21 mouse cellular contexts compared by ENCODE assay signal in the genomic region with DNA sequence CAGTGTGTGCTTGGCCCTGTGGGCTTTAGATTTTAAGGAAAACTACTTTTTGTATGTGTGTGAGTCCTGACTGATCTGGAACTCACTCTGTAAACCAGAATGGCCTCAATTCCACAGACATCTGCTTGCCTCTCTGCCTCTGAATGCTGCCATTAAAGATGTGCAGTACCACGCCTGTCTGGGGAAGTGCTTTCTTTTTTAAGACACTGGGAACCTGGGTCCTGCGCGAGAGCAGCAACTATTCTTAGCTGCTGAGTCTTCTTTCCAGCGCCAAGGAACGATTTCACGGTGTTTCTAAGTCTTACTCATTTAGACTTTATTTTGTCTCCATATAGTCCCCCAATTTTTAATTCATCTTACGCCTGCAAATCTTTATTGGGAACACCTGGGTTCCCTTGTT. TPM values are rescaled to one million over a fixed set of nuclear protein-coding genes. Genes with fewer than 3 reads are reported as not detected.
DNase-seq lines count a peak whose midpoint lies in the region; ATAC-seq and TF ChIP-seq lines count a peak whose summit lies in the region.
"Had no signal": no experiment of that assay in that cellular context is flagged by ENCODE, and none has a peak within 500 bp of the region (broad histone marks: within the 10 kb centered on the region; RNA-seq: fewer than 3 reads in every experiment).

No protein-coding gene starts in this region.

- H3K9ac ChIP-seq in heart, embryonic 13.5 days: no peak overlapping the region
- H3K9ac ChIP-seq in neural tube, embryonic 15.5 days (replicated peaks): no peak overlapping the region
- H3K9ac ChIP-seq in midbrain, embryonic 11.5 days (ENCODE audit: low read length): no peak overlapping the region
- H3K9ac ChIP-seq: forebrain, embryonic 13.5 days; forebrain, postnatal 0 days had no signal

- intact Hi-C loops in heart, postnatal 10 days (cut with DNase I): no loop called here

- TF ChIP-seq CTCF in layer of hippocampus, adult 2 months (conservative IDR thresholded peaks at IDR 0.05): no peak

- no peaks in the 10 kb centered on the region for H3K27me3 ChIP-seq in heart, embryonic 13.5 days (replicated peaks)
- no peaks in the 10 kb centered on the region for H3K27me3 ChIP-seq in neural tube, embryonic 15.5 days (replicated peaks)
- H3K27me3 ChIP-seq in midbrain, embryonic 11.5 days (ENCODE audit: control insufficient read depth, insufficient read depth, low read length): no peaks in the 10 kb centered on the region
- H3K27me3 ChIP-seq: forebrain, embryonic 13.5 days had no signal

- H3K4me2 ChIP-seq in heart, embryonic 13.5 days: peak overlapping the region; percentile 20
- no peak overlapping the region for H3K4me2 ChIP-seq in neural tube, embryonic 15.5 days
- H3K4me2 ChIP-seq in midbrain, embryonic 11.5 days: no peak overlapping the region
- H3K4me2 ChIP-seq: forebrain, embryonic 13.5 days had no signal

- H3K4me3 ChIP-seq in heart, embryonic 13.5 days: no peak overlapping the region
- no peak overlapping the region for H3K4me3 ChIP-seq in layer of hippocampus, adult 2 months
- H3K4me3 ChIP-seq in neural tube, embryonic 15.5 days (replicated peaks): no peak overlapping the region
- no peak overlapping the region for H3K4me3 ChIP-seq in midbrain, embryonic 11.5 days (ENCODE audit: low read depth, low read length)
- H3K4me3 ChIP-seq: embryonic facial prominence, embryonic 10.5 days; forebrain, embryonic 13.5 days had no signal

- H3K27ac ChIP-seq in heart, embryonic 13.5 days (replicated peaks): no peak overlapping the region
- peak overlapping the region; percentile 48 for H3K27ac ChIP-seq in layer of hippocampus, adult 2 months
- peak overlapping the region; percentile 60 for H3K27ac ChIP-seq in neural tube, embryonic 15.5 days (replicated peaks)
- H3K27ac ChIP-seq in midbrain, embryonic 11.5 days (ENCODE audit: low read depth, low read length): no peak overlapping the region
- H3K27ac ChIP-seq: embryonic facial prominence, embryonic 10.5 days; forebrain, embryonic 13.5 days had no signal

- H3K9me3 ChIP-seq in heart, embryonic 13.5 days: no peaks in the 10 kb centered on the region
- no peaks in the 10 kb centered on the region for H3K9me3 ChIP-seq in neural tube, embryonic 15.5 days (replicated peaks)
- no peaks in the 10 kb centered on the region for H3K9me3 ChIP-seq in midbrain, embryonic 11.5 days (ENCODE audit: control insufficient read depth, low read length)
- H3K9me3 ChIP-seq: embryonic facial prominence, embryonic 10.5 days; forebrain, embryonic 13.5 days had no signal

- DNase-seq in heart, postnatal 10 days: no peak
- DNase-seq in layer of hippocampus, adult 2 months (ENCODE audit: low spot score in 2 of 2): no peak
- DNase-seq in layer of hippocampus, postnatal 10 days (ENCODE audit: low spot score in 2 of 2): no peak
- DNase-seq in brain, adult 2 months (ENCODE audit: low read depth, low spot score): peak; percentile 87
- DNase-seq in midbrain, embryonic 11.5 days (ENCODE audit: low spot score, missing footprints): no peak
- DNase-seq: adrenal gland, postnatal 10 days; cerebellum, adult 11-12 months; cerebellum, adult 9-10 months; cerebellum, postnatal 25 days; forebrain, postnatal 0 days; gastrocnemius, postnatal 36 days; heart, adult 11 months; heart, postnatal 14 days had no signal

- H3K4me1 ChIP-seq in heart, embryonic 13.5 days: no peaks in the 10 kb centered on the region
- H3K4me1 ChIP-seq in neural tube, embryonic 15.5 days: peaks cover 18% of the 10 kb centered on the region
- H3K4me1 ChIP-seq in midbrain, embryonic 11.5 days (ENCODE audit: control insufficient read depth, insufficient read depth, low read length): no peaks in the 10 kb centered on the region
- H3K4me1 ChIP-seq: embryonic facial prominence, embryonic 10.5 days; forebrain, embryonic 13.5 days had no signal

- WGBS in heart, embryonic 13.5 days: 75% methylated on average over 7 of the region's 7 CpGs
- WGBS in neural tube, embryonic 15.5 days: 77% methylated on average over 7 of the region's 7 CpGs
- WGBS in midbrain, embryonic 11.5 days: 91% methylated on average over 7 of the region's 7 CpGs

- no peak for ATAC-seq in heart, embryonic 13.5 days (ENCODE audit: extremely low read depth, insufficient number of reproducible peaks, low FRiP score, low TSS enrichment)
- ATAC-seq in neural tube, embryonic 15.5 days (ENCODE audit: low FRiP score): no peak
- no peak for ATAC-seq in midbrain, embryonic 11.5 days (ENCODE audit: low FRiP score)
- ATAC-seq: forebrain, embryonic 13.5 days had no signal

- peaks cover 98% of the 10 kb centered on the region for H3K36me3 ChIP-seq in heart, embryonic 13.5 days
- peaks cover 97% of the 10 kb centered on the region for H3K36me3 ChIP-seq in neural tube, embryonic 15.5 days
- H3K36me3 ChIP-seq in midbrain, embryonic 11.5 days (ENCODE audit: control insufficient read depth, insufficient read depth, low read length): peaks cover 22% of the 10 kb centered on the region

RNA-seq across cellular contexts. Expression of a gene that starts 22.7 kb away (rescaled TPM):
- polyA plus RNA-seq in heart, embryonic 13.5 days (2015; fragmentation: Nextera tagmentation; extraction: Ambion mirVana): 0.88 and 2.8 TPM in 2 replicates
- total RNA-seq in heart, postnatal 10 days (2021): 10 to 100 TPM in 1 of 2 experiments, 1 to 10 TPM in 1; 6.1 to 17.1 TPM
- total RNA-seq in layer of hippocampus, adult 2 months (2021): 10 to 100 TPM; 29.9 to 33.9 TPM
- 10 to 100 TPM; 31.6 to 42.5 TPM for total RNA-seq in layer of hippocampus, postnatal 10 days (2021)
- polyA plus RNA-seq in neural tube, embryonic 15.5 days (2015; fragmentation: Nextera tagmentation; extraction: Ambion mirVana): 1.8 and 1.9 TPM in 2 replicates
- not detected in 2 replicates for polyA plus RNA-seq in midbrain, embryonic 11.5 days (2014; fragmentation: Nextera tagmentation; extraction: Ambion mirVana)
- total RNA-seq: hematopoietic stem cell, adult 5-6 weeks; MEL had no signal
- polyA plus RNA-seq: C2C12; forebrain, embryonic 13.5 days had no signal

RNA-seq across cellular contexts. Expression of a gene that starts 26.2 kb away (rescaled TPM):
- polyA plus RNA-seq in heart, embryonic 13.5 days (2015; fragmentation: Nextera tagmentation; extraction: Ambion mirVana): 20.5 and 20.7 TPM in 2 replicates
- 10 to 100 TPM; 22.5 to 28.2 TPM for total RNA-seq in heart, postnatal 10 days (2021)
- total RNA-seq in layer of hippocampus, adult 2 months (2021): 10 to 100 TPM; 45.3 to 49.0 TPM
- total RNA-seq in layer of hippocampus, postnatal 10 days (2021): 10 to 100 TPM; 34.7 to 38.7 TPM
- polyA plus RNA-seq in neural tube, embryonic 15.5 days (2015; fragmentation: Nextera tagmentation; extraction: Ambion mirVana): 30.4 and 32.2 TPM in 2 replicates
- 40.9 and 42.1 TPM in 2 replicates for polyA plus RNA-seq in midbrain, embryonic 11.5 days (2014; fragmentation: Nextera tagmentation; extraction: Ambion mirVana)

RNA-seq across cellular contexts. Expression of a gene that starts 29.1 kb away (rescaled TPM):
- 0.08 and 0.69 TPM in 2 replicates for polyA plus RNA-seq in heart, embryonic 13.5 days (2015; fragmentation: Nextera tagmentation; extraction: Ambion mirVana)
- not detected for total RNA-seq in heart, postnatal 10 days (2021)
- total RNA-seq in layer of hippocampus, adult 2 months (2021): under 1 TPM; 0.34 to 0.79 TPM
- total RNA-seq in layer of hippocampus, postnatal 10 days (2021): under 1 TPM in 1 of 2 experiments, not detected in 1; 0.13 TPM
- polyA plus RNA-seq in neural tube, embryonic 15.5 days (2015; fragmentation: Nextera tagmentation; extraction: Ambion mirVana): 0.17 and 0.45 TPM in 2 replicates
- polyA plus RNA-seq in midbrain, embryonic 11.5 days (2014; fragmentation: Nextera tagmentation; extraction: Ambion mirVana): not detected in 2 replicates
- total RNA-seq: forebrain, postnatal 0 days; gastrocnemius, adult 8-10 months; gastrocnemius, postnatal 36 days; hematopoietic stem cell, adult 5-6 weeks; MEL had no signal
- polyA plus RNA-seq: C2C12; embryonic facial prominence, embryonic 10.5 days had no signal

Comparison
In these comparisons a context has a peak if more than half of its experiments do, and no peak if none do; other contexts are left out.
1. H3K27ac ChIP-seq: peak in layer of hippocampus, adult 2 months (single experiment) and neural tube, embryonic 15.5 days (single experiment); none in heart, embryonic 13.5 days (single experiment) and midbrain, embryonic 11.5 days (single experiment).